Mouse (Mus musculus): ENCODE data around the gene Sdhd.

- TF ChIP-seq CTCF (IDR thresholded peaks at IDR 0.05; ENCODE audit: borderline replicate concordance, extremely low read depth, insufficient read depth, insufficient read length) (no peak), POLR2A (IDR thresholded peaks at IDR 0.05; ENCODE audit: borderline replicate concordance, extremely low read depth, insufficient read depth, insufficient read length, poor library complexity, severe bottlenecking) (no peak)
These were observed 16.7 kb downstream of the Sdhd start for GRCm38 (mm10) chr9:50586955-50587354.

Measured in brain, embryonic 14.5 days (tissue).